Mouse (Mus musculus): ENCODE data around the gene Lasp1.

GRCm38 (mm10) chr11:97796910-97797309 lies 1.9 kb upstream of the Lasp1 start:
- peak; percentile 60 for TF ChIP-seq CTCF (IDR thresholded peaks at IDR 0.05; ENCODE audit: low read depth)
- no peak for TF ChIP-seq EP300 (optimal IDR thresholded peaks at IDR 0.05)

All from stomach, postnatal 0 days (tissue).